Comparison of ENCODE assay signal across 14 mouse cellular contexts in genomic region chr14:56186946-56187345, GRCm38 (mm10). TPM values are rescaled to one million over a fixed set of nuclear protein-coding genes. Genes with fewer than 3 reads are reported as not detected.
A peak's percentile ranks its signal among the peaks of the same experiment; 100 is the strongest.
DNase-seq lines count a peak whose midpoint lies in the region; ATAC-seq and TF ChIP-seq lines count a peak whose summit lies in the region.
"Had no signal": no experiment of that assay in that cellular context is flagged by ENCODE, and none has a peak within 500 bp of the region (broad histone marks: within the 10 kb centered on the region; RNA-seq: fewer than 3 reads in every experiment).

No protein-coding gene starts in this region.

- H3K4me2 ChIP-seq in embryonic facial prominence, embryonic 15.5 days (replicated peaks), result no peak overlapping the region
- no peak overlapping the region for H3K4me2 ChIP-seq in liver, embryonic 11.5 days

- no peak overlapping the region for H3K27ac ChIP-seq in embryonic facial prominence, embryonic 15.5 days (replicated peaks)
- no peak overlapping the region for H3K27ac ChIP-seq in embryonic facial prominence, embryonic 10.5 days (replicated peaks)
- no peak overlapping the region for H3K27ac ChIP-seq in liver, embryonic 11.5 days (ENCODE audit: low read depth, low read length)
- no peak overlapping the region for H3K27ac ChIP-seq in limb, embryonic 10.5 days
- H3K27ac ChIP-seq: hindbrain, embryonic 10.5 days had no signal

- ATAC-seq in embryonic facial prominence, embryonic 15.5 days (ENCODE audit: insufficient number of reproducible peaks, low FRiP score, low TSS enrichment, low read depth), result 0 out of 2 replicates have a peak, but pooled peaks have one; percentile 34
- ATAC-seq in liver, embryonic 11.5 days (replicated peaks; ENCODE audit: low FRiP score), result no peak

- WGBS in embryonic facial prominence, embryonic 15.5 days, result 56% methylated on average over 6 of the region's 6 CpGs
- WGBS in embryonic facial prominence, embryonic 10.5 days, result 59% methylated on average over 6 of the region's 6 CpGs
- WGBS in liver, embryonic 11.5 days, result 48% methylated on average over 6 of the region's 6 CpGs
- WGBS in limb, embryonic 10.5 days, result 56% methylated on average over 6 of the region's 6 CpGs

- TF ChIP-seq CTCF in E14TG2a.4 (conservative IDR thresholded peaks at IDR 0.05; ENCODE audit: low read length), result peak; percentile 36

- H3K4me1 ChIP-seq in embryonic facial prominence, embryonic 15.5 days, result no peaks in the 10 kb centered on the region
- no peaks in the 10 kb centered on the region for H3K4me1 ChIP-seq in embryonic facial prominence, embryonic 10.5 days
- no peaks in the 10 kb centered on the region for H3K4me1 ChIP-seq in liver, embryonic 11.5 days (replicated peaks; ENCODE audit: control insufficient read depth, insufficient read depth, low read length)
- H3K4me1 ChIP-seq in E14TG2a.4 (replicated peaks; ENCODE audit: low read depth, low read length), result no peaks in the 10 kb centered on the region
- H3K4me1 ChIP-seq in limb, embryonic 10.5 days, result no peaks in the 10 kb centered on the region
- H3K4me1 ChIP-seq: hindbrain, embryonic 10.5 days had no signal

- no peak for DNase-seq in embryonic facial prominence, embryonic 10.5 days (ENCODE audit: low spot score)
- DNase-seq in liver, embryonic 11.5 days (ENCODE audit: low spot score), result peak; percentile 20
- no peak for DNase-seq in liver
- peak; percentile 29 for DNase-seq in limb, embryonic 10.5 days (ENCODE audit: low spot score)
- no peak for DNase-seq in B cell, adult 2 months
- DNase-seq in cerebellum, adult 11-12 months, result no peak
- DNase-seq: cerebellum, postnatal 36 days had no signal

- H3K4me3 ChIP-seq in embryonic facial prominence, embryonic 15.5 days (replicated peaks), result no peak overlapping the region
- H3K4me3 ChIP-seq in embryonic facial prominence, embryonic 10.5 days, result no peak overlapping the region
- H3K4me3 ChIP-seq in liver, embryonic 11.5 days (ENCODE audit: low read depth, low read length), result no peak overlapping the region
- no peak overlapping the region for H3K4me3 ChIP-seq in E14TG2a.4 (replicated peaks; ENCODE audit: low read length)
- H3K4me3 ChIP-seq in limb, embryonic 10.5 days, result no peak overlapping the region
- H3K4me3 ChIP-seq: hindbrain, embryonic 10.5 days had no signal

- no peaks in the 10 kb centered on the region for H3K27me3 ChIP-seq in embryonic facial prominence, embryonic 15.5 days
- no peaks in the 10 kb centered on the region for H3K27me3 ChIP-seq in embryonic facial prominence, embryonic 10.5 days (replicated peaks; ENCODE audit: low read depth, poor library complexity, severe bottlenecking)
- no peaks in the 10 kb centered on the region for H3K27me3 ChIP-seq in liver, embryonic 11.5 days (replicated peaks; ENCODE audit: control insufficient read depth, insufficient read depth, low read length)
- peaks cover 11% of the 10 kb centered on the region; the same call in 1 of the 2 replicates for H3K27me3 ChIP-seq in E14TG2a.4 (ENCODE audit: insufficient read depth, low read length)
- no peaks in the 10 kb centered on the region for H3K27me3 ChIP-seq in limb, embryonic 10.5 days (ENCODE audit: low read depth, poor library complexity, severe bottlenecking)

- H3K9me3 ChIP-seq in embryonic facial prominence, embryonic 15.5 days (replicated peaks), result no peaks in the 10 kb centered on the region
- H3K9me3 ChIP-seq in embryonic facial prominence, embryonic 10.5 days, result no peaks in the 10 kb centered on the region
- H3K9me3 ChIP-seq in liver, embryonic 11.5 days (ENCODE audit: control insufficient read depth, low read length), result no peaks in the 10 kb centered on the region
- no peaks in the 10 kb centered on the region for H3K9me3 ChIP-seq in E14TG2a.4 (ENCODE audit: low read length)
- no peaks in the 10 kb centered on the region for H3K9me3 ChIP-seq in limb, embryonic 10.5 days (replicated peaks)
- H3K9me3 ChIP-seq: hindbrain, embryonic 10.5 days had no signal

- H3K9ac ChIP-seq in embryonic facial prominence, embryonic 15.5 days, result no peak overlapping the region
- no peak overlapping the region for H3K9ac ChIP-seq in liver, embryonic 11.5 days (ENCODE audit: low read depth, low read length)

- no peaks in the 10 kb centered on the region for H3K36me3 ChIP-seq in embryonic facial prominence, embryonic 15.5 days
- H3K36me3 ChIP-seq in embryonic facial prominence, embryonic 10.5 days (replicated peaks), result no peaks in the 10 kb centered on the region
- H3K36me3 ChIP-seq in liver, embryonic 11.5 days (ENCODE audit: control insufficient read depth, insufficient read depth, low read length), result no peaks in the 10 kb centered on the region
- H3K36me3 ChIP-seq in E14TG2a.4 (ENCODE audit: insufficient read depth, low read length), result no peaks in the 10 kb centered on the region
- no peaks in the 10 kb centered on the region for H3K36me3 ChIP-seq in limb, embryonic 10.5 days
- H3K36me3 ChIP-seq: hindbrain, embryonic 10.5 days had no signal

RNA-seq across cellular contexts. Expression of gene Gzmn, which starts 12.5 kb away (rescaled TPM):
- not detected in 2 replicates for polyA plus RNA-seq in embryonic facial prominence, embryonic 15.5 days (2015; fragmentation: Nextera tagmentation; extraction: Ambion mirVana)
- not detected in 2 replicates for polyA plus RNA-seq in embryonic facial prominence, embryonic 10.5 days (2016; fragmentation: Nextera tagmentation; extraction: Ambion mirVana)
- polyA plus RNA-seq in liver, embryonic 11.5 days (2014; fragmentation: Nextera tagmentation; extraction: Ambion mirVana), result not detected in 2 replicates
- polyA plus RNA-seq in limb, embryonic 10.5 days (2016; fragmentation: Nextera tagmentation; extraction: Ambion mirVana), result not detected in 2 replicates
- polyA plus RNA-seq: forebrain, embryonic 11.5 days; hindbrain, embryonic 10.5 days; kidney, embryonic 16.5 days; spleen, adult 2 months; urinary bladder, adult 2 months had no signal

RNA-seq across cellular contexts. Expression of gene Gzmf, which starts 24.3 kb away (rescaled TPM):
- not detected in 2 replicates for polyA plus RNA-seq in embryonic facial prominence, embryonic 15.5 days (2015; fragmentation: Nextera tagmentation; extraction: Ambion mirVana)
- not detected in 2 replicates for polyA plus RNA-seq in embryonic facial prominence, embryonic 10.5 days (2016; fragmentation: Nextera tagmentation; extraction: Ambion mirVana)
- not detected in 2 replicates for polyA plus RNA-seq in liver, embryonic 11.5 days (2014; fragmentation: Nextera tagmentation; extraction: Ambion mirVana)
- not detected in 2 replicates for polyA plus RNA-seq in limb, embryonic 10.5 days (2016; fragmentation: Nextera tagmentation; extraction: Ambion mirVana)
- polyA plus RNA-seq: forebrain, embryonic 11.5 days; hindbrain, embryonic 10.5 days; kidney, embryonic 16.5 days; spleen, adult 2 months; urinary bladder, adult 2 months had no signal

RNA-seq across cellular contexts. Expression of gene Gzmg, which starts 27.6 kb away (rescaled TPM):
- not detected in 2 replicates for polyA plus RNA-seq in embryonic facial prominence, embryonic 15.5 days (2015; fragmentation: Nextera tagmentation; extraction: Ambion mirVana)
- polyA plus RNA-seq in embryonic facial prominence, embryonic 10.5 days (2016; fragmentation: Nextera tagmentation; extraction: Ambion mirVana), result not detected in 2 replicates
- not detected in 2 replicates for polyA plus RNA-seq in liver, embryonic 11.5 days (2014; fragmentation: Nextera tagmentation; extraction: Ambion mirVana)
- not detected in 2 replicates for polyA plus RNA-seq in limb, embryonic 10.5 days (2016; fragmentation: Nextera tagmentation; extraction: Ambion mirVana)
- polyA plus RNA-seq: forebrain, embryonic 11.5 days; hindbrain, embryonic 10.5 days; kidney, embryonic 16.5 days; spleen, adult 2 months; urinary bladder, adult 2 months had no signal

RNA-seq across cellular contexts. Expression of gene Gzmc, which starts 47.5 kb away (rescaled TPM):
- 0.25 and 0.31 TPM in 2 replicates for polyA plus RNA-seq in embryonic facial prominence, embryonic 15.5 days (2015; fragmentation: Nextera tagmentation; extraction: Ambion mirVana)
- polyA plus RNA-seq in embryonic facial prominence, embryonic 10.5 days (2016; fragmentation: Nextera tagmentation; extraction: Ambion mirVana), result 0.23 and 0.34 TPM in 2 replicates
- polyA plus RNA-seq in liver, embryonic 11.5 days (2014; fragmentation: Nextera tagmentation; extraction: Ambion mirVana), result not detected in 2 replicates
- 0.23 and 0.28 TPM in 2 replicates for polyA plus RNA-seq in limb, embryonic 10.5 days (2016; fragmentation: Nextera tagmentation; extraction: Ambion mirVana)
- polyA plus RNA-seq: forebrain, embryonic 11.5 days; kidney, embryonic 16.5 days; spleen, adult 2 months had no signal

RNA-seq across cellular contexts. Expression of gene Gzmd, which starts 54.5 kb away (rescaled TPM):
- polyA plus RNA-seq in embryonic facial prominence, embryonic 15.5 days (2015; fragmentation: Nextera tagmentation; extraction: Ambion mirVana), result not detected in 2 replicates
- polyA plus RNA-seq in embryonic facial prominence, embryonic 10.5 days (2016; fragmentation: Nextera tagmentation; extraction: Ambion mirVana), result not detected in 2 replicates
- not detected in 2 replicates for polyA plus RNA-seq in liver, embryonic 11.5 days (2014; fragmentation: Nextera tagmentation; extraction: Ambion mirVana)
- polyA plus RNA-seq in limb, embryonic 10.5 days (2016; fragmentation: Nextera tagmentation; extraction: Ambion mirVana), result not detected in 2 replicates
- polyA plus RNA-seq: forebrain, embryonic 11.5 days; hindbrain, embryonic 10.5 days; kidney, embryonic 16.5 days; spleen, adult 2 months; urinary bladder, adult 2 months had no signal

Comparison
In these comparisons a context has a peak if more than half of its experiments do, and no peak if none do; other contexts are left out.
1. DNase-seq: peak in liver, embryonic 11.5 days (single experiment) and limb, embryonic 10.5 days (single experiment); none in embryonic facial prominence, embryonic 10.5 days (single experiment), liver (single experiment), B cell, adult 2 months (0 of 2) and cerebellum, adult 11-12 months (single experiment).